Mouse (Mus musculus) ES-E14 (cell line): ENCODE results near the gene Fam169b.

Source experiments
- HCFC1 ChIP-seq: IDR thresholded peaks from 2 replicates; pipeline ENCODE4 v1.6.1; 2012; ENCODE audit warnings: low read length, inconsistent platforms, borderline replicate concordance; ENCODE audit not compliant: insufficient read depth
- ZC3H11A ChIP-seq: IDR thresholded peaks from 2 replicates; pipeline ENCODE4 v1.6.1; 2012; ENCODE audit warnings: low read depth, mild to moderate bottlenecking, inconsistent platforms, low read length, borderline replicate concordance
- ZNF384 ChIP-seq: IDR thresholded peaks from 2 replicates; pipeline ENCODE4 v1.6.1; 2012; ENCODE audit warnings: low read depth, low read length, inconsistent platforms

DNA sequence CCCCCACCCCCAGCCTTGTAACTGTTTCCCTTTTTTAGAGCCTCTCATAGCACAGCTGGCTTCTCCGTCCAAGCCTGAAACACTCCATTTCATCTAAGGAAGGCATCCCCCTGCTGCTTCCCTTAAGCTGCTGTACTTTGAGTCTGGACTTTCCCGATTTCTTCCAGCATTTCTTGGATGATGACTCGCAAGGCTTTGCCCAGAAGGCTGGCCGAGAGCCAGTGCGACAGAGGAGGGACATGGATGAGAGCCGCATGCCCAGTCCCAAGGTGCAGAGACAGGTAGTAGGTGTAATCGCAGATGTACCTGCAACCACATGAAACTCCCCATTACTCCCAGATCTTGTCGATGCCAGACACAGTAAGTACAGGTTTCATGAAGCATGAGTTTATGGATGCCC, 36.8 kb upstream of the Fam169b start:
- no peak for TF ChIP-seq ZC3H11A
- no peak for TF ChIP-seq HCFC1
- no peak for TF ChIP-seq ZNF384
